Mouse (Mus musculus): ENCODE data around the gene Ice1. TPM values are rescaled to one million over a fixed set of nuclear protein-coding genes. Genes with fewer than 3 reads are reported as not detected.

Gene Ice1
- total and polyA plus RNA-seq, 3 experiments = 33.5 to 40.1 (median 37.6) TPM

DNA sequence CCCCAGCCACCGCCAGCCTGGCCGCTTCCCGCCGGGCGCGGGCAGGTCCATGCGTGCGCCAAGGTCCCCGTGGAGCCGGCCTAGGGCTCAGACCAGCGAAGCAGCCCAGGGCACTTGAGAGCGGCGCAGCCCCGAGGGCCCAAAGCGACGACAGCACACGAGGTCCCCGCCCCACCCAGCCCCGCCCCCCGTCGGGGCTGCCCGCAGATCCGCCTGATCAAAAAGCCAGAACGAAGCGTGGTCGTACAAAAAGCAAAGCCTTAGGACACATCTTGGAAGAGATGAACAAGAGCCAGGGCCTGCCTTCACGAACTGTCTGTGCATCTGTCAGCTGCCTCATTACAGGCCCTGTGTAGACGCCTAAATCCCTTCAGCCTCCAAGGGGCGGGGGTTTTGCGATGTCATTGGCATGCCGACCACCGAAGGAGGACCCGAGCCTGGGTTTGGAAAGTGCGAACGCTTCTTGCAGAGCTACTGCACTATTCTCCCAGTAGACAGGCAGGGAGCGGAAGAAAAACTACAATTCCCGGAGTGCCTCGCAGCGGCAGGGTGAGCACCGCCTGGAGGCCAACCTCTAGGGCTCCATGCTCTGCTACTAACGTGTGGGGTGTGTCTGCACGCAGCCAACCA is 343 bp upstream of the Ice1 start:
- peaks cover 0 to 17% of the 10 kb centered on the region in 2 experiments; a peak in 2 of 4 replicates for H3K36me3 ChIP-seq (ENCODE audit: control insufficient read depth in 1 of 2, insufficient read depth in 2 of 2, low read length in 2 of 2)
- TF ChIP-seq NELFE (IDR thresholded peaks at IDR 0.05; ENCODE audit: low read depth, low read length) (peak; percentile 63), ZNF384 (IDR thresholded peaks at IDR 0.05; ENCODE audit: low read depth, low read length) (no peak), USF2 (IDR thresholded peaks at IDR 0.05; ENCODE audit: borderline replicate concordance in 1 of 2, insufficient read depth in 1 of 2, low read depth in 1 of 2, low read length in 2 of 2) (no peak), MAZ (IDR thresholded peaks at IDR 0.05; ENCODE audit: low read depth, low read length) (peak; percentile 75), MYB (IDR thresholded peaks at IDR 0.05; ENCODE audit: low read depth, low read length) (no peak), GABPA (IDR thresholded peaks at IDR 0.05; ENCODE audit: low read depth, low read length) (no peak), TCF12 (IDR thresholded peaks at IDR 0.05; ENCODE audit: low read depth, low read length) (peak; percentile 8; the same call in 1 of the 2 replicates), E2F4 (IDR thresholded peaks at IDR 0.05; ENCODE audit: borderline replicate concordance, low read depth, low read length) (no peak), TBP (IDR thresholded peaks at IDR 0.05; ENCODE audit: low read depth, low read length) (peak; percentile 57), NRF1 (IDR thresholded peaks at IDR 0.05; ENCODE audit: insufficient read depth, low read depth, low read length, poor library complexity, severe bottlenecking) (no peak), MAX (IDR thresholded peaks at IDR 0.05; ENCODE audit: low read length) (peak; percentile 99), MAFK (IDR thresholded peaks at IDR 0.05; ENCODE audit: borderline replicate concordance, low read depth, low read length) (no peak), BHLHE40 (IDR thresholded peaks at IDR 0.05; ENCODE audit: borderline replicate concordance, low read depth, low read length) (no peak), RAD21 (IDR thresholded peaks at IDR 0.05; ENCODE audit: low read depth, low read length) (no peak), EP300 (IDR thresholded peaks at IDR 0.05; ENCODE audit: low read depth in 1 of 2, low read length in 2 of 2) (no peak), USF1 (IDR thresholded peaks at IDR 0.05; ENCODE audit: low read depth, low read length) (no peak), ELF1 (IDR thresholded peaks at IDR 0.05; ENCODE audit: low read depth, low read length) (0 out of 2 replicates have a peak, but pooled peaks have one; percentile 34), POLR2AphosphoS2 (IDR thresholded peaks at IDR 0.05; ENCODE audit: low read length) (no peak; the same call in 1 of the 2 replicates), JUND (IDR thresholded peaks at IDR 0.05; ENCODE audit: low read depth, low read length) (no peak), CHD1 (IDR thresholded peaks at IDR 0.05; ENCODE audit: low read depth, low read length) (no peak), SIN3A (IDR thresholded peaks at IDR 0.05; ENCODE audit: low read length) (peak; percentile 91), SMC3 (IDR thresholded peaks at IDR 0.05; ENCODE audit: low read depth, low read length) (no peak), TAL1 (IDR thresholded peaks at IDR 0.05; ENCODE audit: low read length) (no peak), MXI1 (IDR thresholded peaks at IDR 0.05; ENCODE audit: low read depth, low read length) (peak; percentile 87), ZKSCAN1 (IDR thresholded peaks at IDR 0.05; ENCODE audit: low read depth, low read length) (no peak), ETS1 (IDR thresholded peaks at IDR 0.05; ENCODE audit: low read depth, low read length) (no peak), CTCF (IDR thresholded peaks at IDR 0.05 in 2 of 3, conservative IDR thresholded peaks at IDR 0.05 in 1 of 3; ENCODE audit: control insufficient read depth in 1 of 3, insufficient read depth in 1 of 3, low read depth in 2 of 3, low read length in 3 of 3, poor library complexity in 1 of 3, severe bottlenecking in 1 of 3) (peak in 2 of 3 experiments; percentile 21; a peak in 4 of 6 replicates), MYC (IDR thresholded peaks at IDR 0.05; ENCODE audit: low read depth, low read length) (0 out of 2 replicates have a peak, but pooled peaks have one; percentile 28), ZC3H11A (IDR thresholded peaks at IDR 0.05; ENCODE audit: low read depth, low read length) (0 out of 2 replicates have a peak, but pooled peaks have one; percentile 22), RCOR1 (IDR thresholded peaks at IDR 0.05; ENCODE audit: low read depth, low read length) (no peak), KAT2A (conservative IDR thresholded peaks at IDR 0.05; ENCODE audit: low read depth, low read length) (peak; percentile 72; the same call in 1 of the 2 replicates), UBTF (IDR thresholded peaks at IDR 0.05; ENCODE audit: borderline replicate concordance, insufficient read depth, low read depth, low read length) (0 out of 2 replicates have a peak, but pooled peaks have one; percentile 73), GATA1 (IDR thresholded peaks at IDR 0.05; ENCODE audit: low read depth, low read length) (no peak), HCFC1 (IDR thresholded peaks at IDR 0.05; ENCODE audit: low read depth, low read length) (peak; percentile 95), POLR2AphosphoS5 (IDR thresholded peaks at IDR 0.05; ENCODE audit: borderline replicate concordance, low read depth, low read length) (no peak), POLR2A (IDR thresholded peaks at IDR 0.05; ENCODE audit: control insufficient read depth in 1 of 2, insufficient read depth in 1 of 2, low read depth in 1 of 2, low read length in 2 of 2, poor library complexity in 1 of 2) (peak; percentile 65 to 72; a peak in 3 of 4 replicates)
- peak overlapping the region; percentile 91 for H3K9ac ChIP-seq (ENCODE audit: control insufficient read depth, low read depth, low read length, poor library complexity, severe bottlenecking)
- peak overlapping the region; percentile 92 for H3K27ac ChIP-seq (ENCODE audit: control insufficient read depth, low read depth, low read length)
- H3K9me3 ChIP-seq (replicated peaks; ENCODE audit: insufficient read depth, low read length) = no peaks in the 10 kb centered on the region
- peaks cover 3 to 12% of the 10 kb centered on the region in 2 experiments; a peak in 3 of 4 replicates for H3K4me1 ChIP-seq (ENCODE audit: control insufficient read depth in 1 of 2, insufficient read depth in 2 of 2, low read length in 2 of 2)
- DNase-seq (ENCODE audit: low read depth, low spot score) = peak; percentile 95
- no peaks in the 10 kb centered on the region for H3K27me3 ChIP-seq (ENCODE audit: control insufficient read depth in 1 of 2, insufficient read depth in 2 of 2, low read length in 2 of 2)
- H3K4me3 ChIP-seq (ENCODE audit: control insufficient read depth in 1 of 2, insufficient read depth in 1 of 2, low read depth in 2 of 2, low read length in 2 of 2) = peak overlapping the region; percentile 96 to 97
- peaks cover 48% of the 10 kb centered on the region for H3K79me2 ChIP-seq (ENCODE audit: control insufficient read depth, insufficient read depth, low read length, poor library complexity)

All from MEL (cell line).